Mouse (Mus musculus): ENCODE results near the gene Igfbpl1.

- TF ChIP-seq CTCF (IDR thresholded peaks at IDR 0.05; ENCODE audit: extremely low read depth, insufficient read length, insufficient replicate concordance, low read depth, low read length) (no peak), POLR2A (IDR thresholded peaks at IDR 0.05; ENCODE audit: low read depth, low read length) (no peak)
Measured at GRCm38 (mm10) chr4:45831996-45832395, 5.3 kb upstream of the Igfbpl1 start.

All from small intestine, adult 2 months (tissue).